Mouse (Mus musculus) liver, postnatal 0 days (tissue): ENCODE results near the gene Gm37240.

ENCODE experiments used
- CTCF ChIP-seq: sonication (generic); IDR thresholded peaks from 2 replicates; pipeline ENCODE4 v1.5.1; 2016; ENCODE audit warnings: antibody characterized with exemption, low read depth
- EP300 ChIP-seq: IDR thresholded peaks from 2 replicates; pipeline ENCODE4 v1.6.1; 2016; ENCODE audit warnings: antibody characterized with exemption, low read depth, mild to moderate bottlenecking

- TF ChIP-seq CTCF (no peak), EP300 (no peak)
These were observed 251.7 kb downstream of the Gm37240 start for GRCm38 (mm10) chr3:85635591-85635990.
